In genomic region chr7:49125545-49125944, GRCm38 (mm10) we compare ENCODE assay signal across 10 mouse cellular contexts.
DNase-seq lines count a peak whose midpoint lies in the region; ATAC-seq and TF ChIP-seq lines count a peak whose summit lies in the region.
"Had no signal": no experiment of that assay in that cellular context is flagged by ENCODE, and none has a peak within 500 bp of the region (broad histone marks: within the 10 kb centered on the region; RNA-seq: fewer than 3 reads in every experiment).

No protein-coding gene starts in this region.

- H3K27ac ChIP-seq in kidney, adult 2 months (ENCODE audit: insufficient read depth, low read depth, low read length) = no peak overlapping the region
- no peak overlapping the region for H3K27ac ChIP-seq in kidney, embryonic 14.5 days (ENCODE audit: low read depth, low read length)
- no peak overlapping the region for H3K27ac ChIP-seq in limb, embryonic 11.5 days (replicated peaks; ENCODE audit: low read depth, low read length)
- H3K27ac ChIP-seq: macrophage had no signal

- no peaks in the 10 kb centered on the region for H3K27me3 ChIP-seq in kidney, adult 2 months (replicated peaks; ENCODE audit: control insufficient read depth, insufficient read depth, low read length)
- H3K27me3 ChIP-seq in kidney, embryonic 14.5 days (ENCODE audit: control insufficient read depth, insufficient read depth, low read length) = peaks cover 3% of the 10 kb centered on the region; the same call in 1 of the 2 replicates
- H3K27me3 ChIP-seq in limb, embryonic 11.5 days (ENCODE audit: control insufficient read depth, insufficient read depth, low read length) = peaks cover 4% of the 10 kb centered on the region

- H3K9ac ChIP-seq in kidney, embryonic 14.5 days (ENCODE audit: low read depth, low read length) = no peak overlapping the region
- no peak overlapping the region for H3K9ac ChIP-seq in limb, embryonic 11.5 days (ENCODE audit: low read length)

- H3K4me1 ChIP-seq in kidney, adult 2 months (ENCODE audit: control insufficient read depth, insufficient read depth, low read length) = no peaks in the 10 kb centered on the region
- H3K4me1 ChIP-seq in kidney, embryonic 14.5 days (ENCODE audit: control insufficient read depth, insufficient read depth, low read length) = 0 out of 2 replicates have a peak, but pooled peaks cover 4% of the 10 kb centered on the region
- H3K4me1 ChIP-seq in limb, embryonic 11.5 days (ENCODE audit: control insufficient read depth, insufficient read depth, low read length) = no peaks in the 10 kb centered on the region

- TF ChIP-seq POLR2A in kidney, adult 2 months (IDR thresholded peaks at IDR 0.05; ENCODE audit: low read depth, low read length) = no peak

- intact Hi-C loops in gastrocnemius, postnatal 14 days (cut with DNase I; ENCODE audit: low total_unique reads) = loop anchor here (5.0 kb wide), 1 partner anchor 312 kb away; no protein-coding TSS in a partner anchor

- no peak overlapping the region for H3K4me2 ChIP-seq in kidney, embryonic 14.5 days (replicated peaks; ENCODE audit: low read depth, low read length)
- no peak overlapping the region for H3K4me2 ChIP-seq in limb, embryonic 11.5 days (ENCODE audit: low read depth, severe bottlenecking)

- peak; percentile 37 for DNase-seq in kidney, adult 2 months
- peak; percentile 24 for DNase-seq in MEL-GATA-1-ER (ENCODE audit: extremely low read depth, low read depth)
- DNase-seq in cerebellum, adult 11-12 months = peak; percentile 54
- peak; percentile 26 for DNase-seq in gastrocnemius, postnatal 14 days
- DNase-seq in limb, embryonic 11.5 days (ENCODE audit: low spot score) = peak; percentile 71
- DNase-seq in retina, embryonic 14.5 days (ENCODE audit: low spot score) = peak; percentile 81
- no peak for DNase-seq in MN1 (ENCODE audit: low spot score)

- H3K4me3 ChIP-seq in kidney, adult 2 months (ENCODE audit: insufficient read depth, low read depth, low read length) = no peak overlapping the region
- H3K4me3 ChIP-seq in kidney, embryonic 14.5 days (ENCODE audit: low read length) = no peak overlapping the region
- H3K4me3 ChIP-seq in limb, embryonic 11.5 days (ENCODE audit: low read depth, low read length) = no peak overlapping the region
- H3K4me3 ChIP-seq: erythroblast, embryonic 14.5 days had no signal

- TF ChIP-seq CTCF in kidney, adult 2 months (conservative IDR thresholded peaks at IDR 0.05; ENCODE audit: insufficient read depth, insufficient read length, low read depth, low read length) = peak; percentile 86

- no peaks in the 10 kb centered on the region for H3K36me3 ChIP-seq in kidney, adult 2 months (ENCODE audit: control insufficient read depth, insufficient read depth, low read length)
- no peaks in the 10 kb centered on the region for H3K36me3 ChIP-seq in kidney, embryonic 14.5 days (ENCODE audit: control insufficient read depth, insufficient read depth, low read length)
- H3K36me3 ChIP-seq in limb, embryonic 11.5 days (ENCODE audit: control insufficient read depth, insufficient read depth, low read length) = no peaks in the 10 kb centered on the region

- H3K9me3 ChIP-seq in kidney, embryonic 14.5 days (ENCODE audit: control insufficient read depth, low read length) = no peaks in the 10 kb centered on the region
- H3K9me3 ChIP-seq in limb, embryonic 11.5 days (ENCODE audit: control insufficient read depth, low read length) = no peaks in the 10 kb centered on the region

- no peak for ATAC-seq in kidney, embryonic 14.5 days (ENCODE audit: low FRiP score, low TSS enrichment)
- ATAC-seq in limb, embryonic 11.5 days (ENCODE audit: insufficient number of reproducible peaks, low FRiP score, low TSS enrichment, low read depth) = no peak

- WGBS in kidney, adult 2 months = 42% methylated on average over 3 of the region's 3 CpGs
- WGBS in kidney, embryonic 14.5 days = 38% methylated on average over 3 of the region's 3 CpGs
- 33% methylated on average over 3 of the region's 3 CpGs for WGBS in limb, embryonic 11.5 days
